Comparison of ENCODE assay signal across 12 mouse cellular contexts in the genomic region with DNA sequence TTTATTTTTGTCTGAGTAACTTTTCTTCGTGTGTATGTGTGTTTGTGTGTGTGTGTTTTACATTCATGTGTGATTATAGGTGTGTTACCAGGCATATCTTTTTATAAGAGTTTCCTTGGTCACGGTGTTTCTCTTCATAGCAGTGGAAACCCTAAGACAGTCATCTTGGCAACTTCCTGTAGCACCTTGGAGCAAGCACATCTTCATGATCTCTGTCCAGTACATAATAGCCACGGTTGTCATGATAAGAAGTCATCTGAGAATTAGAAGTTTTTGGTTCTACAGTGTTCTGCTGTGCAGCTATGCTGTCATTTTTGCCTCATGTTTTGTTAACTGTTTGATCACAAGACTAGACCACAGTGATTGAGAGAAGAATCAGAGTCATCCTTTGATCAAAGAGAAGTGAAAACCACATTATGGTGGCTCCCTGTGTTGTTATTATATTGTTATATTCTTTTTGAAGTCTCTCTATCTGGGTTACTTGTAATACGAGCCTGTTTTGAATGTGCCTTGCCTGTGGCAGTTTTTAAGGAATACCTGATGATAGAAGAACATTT.
"Had no signal": no experiment of that assay in that cellular context is flagged by ENCODE, and none has a peak within 500 bp of the region (broad histone marks: within the 10 kb centered on the region; RNA-seq: fewer than 3 reads in every experiment).

No protein-coding gene starts in this region.

- DNase-seq: kidney, adult 2 months; kidney, postnatal 25 days; layer of hippocampus, adult 9-11 months; left cerebral cortex, postnatal 4 days; liver, postnatal 0 days; lung, embryonic 14.5 days; lung, postnatal 10 days; lung, postnatal 36 days; thymus, adult 2 months; thymus, postnatal 14 days had no signal

- ATAC-seq: liver, postnatal 0 days; midbrain, embryonic 13.5 days; midbrain, embryonic 16.5 days had no signal
